Mouse (Mus musculus) megakaryocyte, embryonic 14.5 days (primary cell): ENCODE results near the gene Pclo. TPM values are rescaled to one million over a fixed set of nuclear protein-coding genes. Genes with fewer than 3 reads are reported as not detected.
"Not testable (repeated sequence)": the region's sequence is repeated elsewhere in the genome, so short reads cannot be mapped to it uniquely, and the experiment has no call there.

Source experiments
- H3K27me3 ChIP-seq: replicated peaks from 2 replicates; pipeline ENCODE3; 2012; ENCODE audit warnings: inconsistent platforms
- H3K36me3 ChIP-seq: replicated peaks from 2 replicates; pipeline ENCODE3; 2012; ENCODE audit warnings: low read length, inconsistent platforms, mixed read lengths
- H3K4me1 ChIP-seq: 2 replicates; pipeline ENCODE4 v1.6.1; 2012; ENCODE audit warnings: inconsistent platforms
- H3K4me3 ChIP-seq: replicated peaks from 2 replicates; pipeline ENCODE3; 2012; ENCODE audit warnings: moderate library complexity, mild to moderate bottlenecking, inconsistent platforms
- H3K9me3 ChIP-seq: 2 replicates; pipeline ENCODE4 v1.6.1; 2012; ENCODE audit warnings: inconsistent platforms
- FLI1 ChIP-seq: IDR thresholded peaks from 2 replicates; pipeline ENCODE4 v1.6.1; 2012; ENCODE audit warnings: low read length, inconsistent platforms, mixed read lengths
- GATA1 ChIP-seq: IDR thresholded peaks from 3 replicates; pipeline ENCODE4 v1.6.1; 2012; ENCODE audit warnings: mixed read lengths, low read length, inconsistent platforms, borderline replicate concordance
- polyA plus RNA-seq: library from polyadenylated mRNA; stranded (reverse); fragments of >175 nt; gene quantifications from 2 replicates; pipeline ENCODE4 v1.2.3, GENCODE M21; 2012; ENCODE audit warnings: low replicate concordance; ENCODE audit not compliant: insufficient read depth

Gene Pclo
- polyA plus RNA-seq, 1 experiment, result 0.01 TPM

DNA sequence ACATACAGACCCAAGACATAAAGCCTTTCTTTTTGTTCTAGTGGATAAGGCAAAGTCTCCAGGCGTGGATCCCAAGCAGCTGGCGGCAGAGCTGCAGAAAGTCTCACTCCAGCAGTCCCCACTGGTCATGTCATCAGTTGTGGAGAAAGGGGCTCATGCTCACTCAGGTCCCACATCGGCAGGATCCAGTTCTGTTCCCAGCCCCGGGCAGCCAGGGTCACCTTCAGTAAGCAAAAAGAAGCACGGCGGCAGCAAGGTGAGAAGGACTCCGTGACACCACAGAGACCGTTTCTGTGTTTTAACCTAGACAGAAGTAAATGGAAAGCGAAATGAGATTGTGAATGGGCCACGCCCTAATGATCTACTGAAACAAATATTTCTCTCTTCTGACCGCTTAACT, 252.0 kb downstream of the Pclo start:
- no peaks in the 10 kb centered on the region for H3K36me3 ChIP-seq

GRCm38 (mm10) chr5:14782362-14783082, 267.8 kb downstream of the Pclo start:
- TF ChIP-seq FLI1 (no peak), GATA1 (no peak)
- Histone ChIP-seq H3K9me3 (no peaks in the 10 kb centered on the region), H3K4me1 (no peaks in the 10 kb centered on the region), H3K4me3 (no peak overlapping the region), H3K27me3 (no peaks in the 10 kb centered on the region), H3K36me3 (no peaks in the 10 kb centered on the region)

More for the DNA sequence above, 252.0 kb downstream of the Pclo start:
- Histone ChIP-seq H3K27me3 (no peaks in the 10 kb centered on the region), H3K4me3 (no peak overlapping the region), H3K4me1 (no peaks in the 10 kb centered on the region), H3K9me3 (no peaks in the 10 kb centered on the region)
- TF ChIP-seq FLI1 (no peak), GATA1 (no peak)

DNA sequence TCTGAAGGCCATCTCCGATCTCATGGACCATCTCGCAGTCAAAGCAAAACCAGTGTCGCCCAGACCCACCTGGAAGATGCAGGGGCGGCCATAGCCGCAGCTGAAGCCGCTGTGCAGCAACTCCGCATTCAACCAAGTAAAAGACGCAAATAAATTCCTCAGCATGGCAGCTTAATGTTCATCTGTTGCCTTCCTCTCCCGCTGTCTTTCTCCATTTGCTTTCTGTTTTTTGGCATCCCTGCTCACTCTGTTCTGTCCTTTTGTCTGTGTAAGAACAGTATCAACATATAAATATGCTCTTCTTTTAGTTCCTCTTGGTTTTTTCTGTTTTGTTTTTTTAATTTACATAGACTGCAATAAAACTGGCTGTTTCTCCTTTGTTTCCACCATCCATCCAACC, 279.2 kb downstream of the Pclo start:
- Histone ChIP-seq H3K4me1 (no peaks in the 10 kb centered on the region), H3K36me3 (no peaks in the 10 kb centered on the region), H3K9me3 (0 out of 2 replicates have a peak, but pooled peaks cover 5% of the 10 kb centered on the region), H3K4me3 (no peak overlapping the region), H3K27me3 (no peaks in the 10 kb centered on the region)
- no peak for TF ChIP-seq GATA1
- no peak for TF ChIP-seq FLI1

DNA sequence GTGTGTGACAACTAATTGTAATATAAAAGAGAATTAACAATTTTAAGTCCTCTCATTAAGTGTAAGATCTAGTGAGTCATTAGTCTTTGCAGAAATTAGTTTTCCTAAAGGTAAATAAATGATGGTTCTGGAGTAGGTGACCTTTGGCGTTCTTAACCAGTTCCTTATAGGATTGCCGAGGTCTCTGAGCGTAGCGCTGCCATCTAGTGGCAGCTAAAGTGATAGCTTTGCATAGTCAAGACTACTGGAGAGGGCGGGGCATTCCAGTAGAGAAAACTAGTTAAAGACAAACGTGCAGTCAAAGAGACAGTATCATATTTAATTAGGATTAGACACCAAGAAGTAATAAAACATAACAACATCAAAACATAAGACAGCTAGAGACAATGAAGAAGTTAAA, 292.4 kb downstream of the Pclo start:
- no peak for TF ChIP-seq GATA1
- no peak for TF ChIP-seq FLI1
- Histone ChIP-seq H3K9me3 (no peaks in the 10 kb centered on the region), H3K4me1 (no peaks in the 10 kb centered on the region), H3K36me3 (no peaks in the 10 kb centered on the region), H3K4me3 (no peak overlapping the region), H3K27me3 (no peaks in the 10 kb centered on the region)

DNA sequence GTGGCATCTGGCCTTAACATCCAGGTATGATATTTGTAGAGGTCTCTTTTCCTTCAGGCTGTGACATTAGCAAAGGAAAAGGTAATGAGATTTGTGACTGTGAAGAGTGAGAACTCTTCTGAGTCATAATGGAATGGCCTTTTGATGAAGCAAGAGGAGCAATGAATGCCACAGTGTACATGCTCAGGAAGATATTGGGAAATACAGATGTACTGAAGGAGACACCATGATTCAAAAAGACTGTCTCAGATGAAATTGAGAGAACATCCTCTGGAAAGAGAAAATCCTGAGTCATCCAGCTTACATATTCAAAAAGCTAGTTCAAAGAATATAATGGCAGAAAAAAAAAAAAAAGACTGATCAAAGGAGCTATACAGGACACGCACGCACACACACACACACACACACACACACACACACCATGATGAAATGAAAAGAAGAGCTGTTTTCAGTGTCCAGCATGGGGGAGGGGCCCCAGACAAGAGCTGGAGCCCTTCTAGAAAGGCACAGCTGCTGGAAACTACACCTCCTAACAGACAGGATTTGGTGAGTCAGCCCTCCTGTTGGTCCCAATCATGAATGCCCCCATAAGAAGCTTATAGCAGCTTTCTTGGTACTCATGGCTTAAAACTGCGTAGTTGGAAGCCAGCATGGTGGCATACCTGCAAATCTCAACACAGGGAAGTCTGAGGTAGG, 318.6 kb downstream of the Pclo start:
- TF ChIP-seq FLI1 (no peak), GATA1 (no peak)
- no peaks in the 10 kb centered on the region for H3K27me3 ChIP-seq
- H3K36me3 ChIP-seq, result no peaks in the 10 kb centered on the region

GRCm38 (mm10) chr5:14834155-14834991, 319.7 kb downstream of the Pclo start:
- no peaks in the 10 kb centered on the region for H3K9me3 ChIP-seq
- TF ChIP-seq GATA1 (no peak), FLI1 (no peak)
- H3K4me1 ChIP-seq, result no peaks in the 10 kb centered on the region
- no peaks in the 10 kb centered on the region for H3K27me3 ChIP-seq
- H3K4me3 ChIP-seq, result no peak overlapping the region
- H3K36me3 ChIP-seq, result no peaks in the 10 kb centered on the region

More for the DNA sequence above, 318.6 kb downstream of the Pclo start:
- Histone ChIP-seq H3K4me1 (no peaks in the 10 kb centered on the region), H3K9me3 (no peaks in the 10 kb centered on the region), H3K4me3 (no peak overlapping the region)

DNA sequence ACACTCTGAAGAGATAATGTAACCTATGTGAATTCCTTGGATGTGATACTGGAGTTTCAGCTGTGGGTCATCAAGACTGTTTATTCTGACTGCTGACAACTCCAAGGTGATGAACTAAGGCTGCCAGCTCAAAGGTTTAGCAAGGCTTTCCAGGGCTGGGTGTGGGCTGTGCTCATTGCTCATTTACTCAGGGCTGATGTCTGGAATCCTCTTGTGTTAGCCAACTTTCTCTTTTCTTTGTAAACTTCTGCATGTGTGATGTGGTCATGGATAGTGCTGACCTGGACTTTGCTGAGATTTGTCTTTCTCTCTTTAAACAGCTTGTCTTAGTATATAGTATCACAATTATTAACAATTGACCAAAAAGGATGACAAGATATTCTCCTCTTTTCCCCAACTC, 338.9 kb downstream of the Pclo start:
- Histone ChIP-seq H3K4me1 (no peaks in the 10 kb centered on the region), H3K36me3 (no peaks in the 10 kb centered on the region), H3K9me3 (no peaks in the 10 kb centered on the region), H3K27me3 (no peaks in the 10 kb centered on the region), H3K4me3 (no peak overlapping the region)
- TF ChIP-seq GATA1 (no peak), FLI1 (no peak)

DNA sequence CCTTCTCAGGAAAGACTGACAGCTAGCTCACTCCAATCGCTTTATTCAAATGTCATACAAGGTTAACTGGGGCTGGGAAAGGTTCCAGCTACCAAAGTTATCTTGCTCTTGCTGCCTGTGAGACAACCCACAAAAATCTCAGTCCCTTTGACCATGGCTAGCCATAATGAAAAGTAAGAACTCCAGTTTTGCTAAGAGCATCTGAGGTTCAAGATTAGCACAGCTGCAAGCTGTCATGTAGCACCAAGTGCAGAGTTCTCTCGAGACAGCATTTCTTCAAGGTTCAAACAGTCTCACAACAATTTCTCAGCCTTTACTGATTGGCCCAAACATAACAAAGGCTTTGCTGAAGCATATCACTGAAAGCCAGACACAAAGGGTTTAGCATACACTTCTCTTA, 370.6 kb downstream of the Pclo start:
- H3K27me3 ChIP-seq, H3K36me3 ChIP-seq, H3K9me3 ChIP-seq, H3K4me1 ChIP-seq, H3K4me3 ChIP-seq: not testable (repeated sequence)

- TF ChIP-seq FLI1 (no peak), GATA1 (no peak)
- Histone ChIP-seq H3K4me1 (no peaks in the 10 kb centered on the region), H3K27me3 (no peaks in the 10 kb centered on the region), H3K4me3 (no peak overlapping the region), H3K9me3 (peaks cover 27% of the 10 kb centered on the region), H3K36me3 (no peaks in the 10 kb centered on the region)
Observed at GRCm38 (mm10) chr5:14892242-14892641, 377.5 kb downstream of the Pclo start.

DNA sequence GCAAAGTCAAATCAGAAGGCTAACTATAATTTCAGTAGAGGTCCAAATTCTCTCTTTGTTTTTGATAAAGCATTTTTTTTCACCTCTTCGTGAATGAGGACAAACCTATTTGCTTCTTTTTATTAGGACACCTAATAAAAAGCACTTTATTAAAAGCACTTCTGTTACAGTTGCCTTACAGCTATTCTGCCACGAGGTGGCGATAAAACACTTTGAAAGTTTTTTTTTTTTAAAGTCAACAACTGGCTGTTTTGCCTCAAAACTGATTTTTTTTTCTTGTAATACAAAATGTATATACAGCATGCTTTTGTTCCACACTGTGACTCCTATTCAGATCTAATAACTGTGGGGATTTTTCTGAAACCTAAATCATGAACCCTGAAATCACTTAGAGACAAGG, 388.8 kb downstream of the Pclo start:
- H3K27me3 ChIP-seq, H3K36me3 ChIP-seq, H3K4me1 ChIP-seq, H3K9me3 ChIP-seq, H3K4me3 ChIP-seq: not testable (repeated sequence)
